Mouse (Mus musculus): ENCODE data around the gene H2-M11. TPM values are rescaled to one million over a fixed set of nuclear protein-coding genes. Genes with fewer than 3 reads are reported as not detected.

The H2-M11 gene
- polyA plus RNA-seq (2015; fragmentation: Nextera tagmentation; extraction: Ambion mirVana) = not detected in 2 replicates

GRCm38 (mm10) chr17:36546775-36547174, at the start of gene H2-M11:
Gene H2-M11 (plus strand): TSS chr17:36547075.
- H3K27ac ChIP-seq = no peak within 1 kb of the TSS
- no peaks in the 10 kb centered on the region for H3K4me1 ChIP-seq
- WGBS = 57% methylated on average over 3 of the region's 3 CpGs
- H3K4me3 ChIP-seq = no peak within 1 kb of the TSS
- no peak within 1 kb of the TSS for H3K9ac ChIP-seq
- no peaks in the 10 kb centered on the region for H3K9me3 ChIP-seq (replicated peaks)
- H3K27me3 ChIP-seq = no peaks in the 10 kb centered on the region
- no peak for ATAC-seq
- H3K4me2 ChIP-seq = no peak within 1 kb of the TSS
- H3K36me3 ChIP-seq (ENCODE audit: poor library complexity, severe bottlenecking) = no peaks in the 10 kb centered on the region

GRCm38 (mm10) chr17:36500435-36500834, 46.4 kb upstream of the H2-M11 start:
- WGBS = 67% methylated on average over 1 of the region's 1 CpGs
- Histone ChIP-seq H3K4me3 (no peak overlapping the region), H3K4me1 (no peaks in the 10 kb centered on the region), H3K36me3 (ENCODE audit: poor library complexity, severe bottlenecking) (no peaks in the 10 kb centered on the region), H3K9ac (no peak overlapping the region), H3K4me2 (no peak overlapping the region), H3K27me3 (no peaks in the 10 kb centered on the region), H3K27ac (no peak overlapping the region), H3K9me3 (replicated peaks) (no peaks in the 10 kb centered on the region)
- no peak for ATAC-seq

- Histone ChIP-seq H3K36me3 (ENCODE audit: poor library complexity, severe bottlenecking) (no peaks in the 10 kb centered on the region), H3K4me2 (no peak overlapping the region), H3K9me3 (replicated peaks) (no peaks in the 10 kb centered on the region), H3K27me3 (no peaks in the 10 kb centered on the region), H3K4me3 (no peak overlapping the region), H3K27ac (no peak overlapping the region), H3K9ac (no peak overlapping the region), H3K4me1 (no peaks in the 10 kb centered on the region)
- ATAC-seq = no peak
These were observed 43.0 kb upstream of the H2-M11 start for GRCm38 (mm10) chr17:36503910-36504309.

Other genes starting within 250 kb of the H2-M11 start
- not detected in 2 replicates for gene H2-M10.1, start 220.9 kb upstream of the H2-M11 start, polyA plus RNA-seq (2015; fragmentation: Nextera tagmentation; extraction: Ambion mirVana)
- not detected in 2 replicates for gene H2-M10.3, start 178.7 kb upstream of the H2-M11 start, polyA plus RNA-seq (2015; fragmentation: Nextera tagmentation; extraction: Ambion mirVana)
- gene H2-M10.4, start 84.7 kb upstream of the H2-M11 start, polyA plus RNA-seq (2015; fragmentation: Nextera tagmentation; extraction: Ambion mirVana) = not detected in 2 replicates
- not detected in 2 replicates for gene H2-M9, start 95.6 kb downstream of the H2-M11 start, polyA plus RNA-seq (2015; fragmentation: Nextera tagmentation; extraction: Ambion mirVana)
- not detected in 2 replicates for gene H2-M1, start 125.1 kb downstream of the H2-M11 start, polyA plus RNA-seq (2015; fragmentation: Nextera tagmentation; extraction: Ambion mirVana)
- not detected in 2 replicates for gene H2-M10.5, start 225.8 kb downstream of the H2-M11 start, polyA plus RNA-seq (2015; fragmentation: Nextera tagmentation; extraction: Ambion mirVana)

Data from forebrain, embryonic 13.5 days (tissue).